Comparison of ENCODE assay signal across 23 mouse cellular contexts in the genomic region with DNA sequence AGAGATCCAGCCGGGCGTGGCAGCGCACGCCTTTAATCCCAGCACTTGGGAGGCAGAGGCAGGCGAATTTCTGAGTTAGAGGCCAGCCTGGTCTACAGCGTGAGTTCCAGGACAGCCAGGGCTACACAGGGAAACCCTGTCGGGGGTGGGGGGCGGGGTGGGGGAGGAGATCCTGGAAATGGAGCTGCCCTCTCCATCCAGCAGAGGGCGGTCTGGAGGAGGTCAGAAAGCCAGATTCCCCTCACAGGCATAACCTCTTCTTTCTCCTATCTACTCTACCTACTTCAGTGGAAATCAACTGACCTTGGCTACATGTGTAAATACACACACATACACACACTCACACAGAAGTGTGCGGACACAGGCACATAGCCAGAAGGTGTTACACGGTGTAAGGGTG. TPM values are rescaled to one million over a fixed set of nuclear protein-coding genes. Genes with fewer than 3 reads are reported as not detected.
DNase-seq lines count a peak whose midpoint lies in the region; ATAC-seq and TF ChIP-seq lines count a peak whose summit lies in the region.
"Not testable (repeated sequence)": the region's sequence is repeated elsewhere in the genome, so short reads cannot be mapped to it uniquely, and the experiment has no call there.
"Had no signal": no experiment of that assay in that cellular context is flagged by ENCODE, and none has a peak within 500 bp of the region (broad histone marks: within the 10 kb centered on the region; RNA-seq: fewer than 3 reads in every experiment).

No protein-coding gene starts in this region.

- H3K27ac ChIP-seq in MEL (ENCODE audit: control insufficient read depth, low read depth, low read length); liver, adult 2 months (replicated peaks; ENCODE audit: insufficient read depth, low read depth, low read length): not testable (repeated sequence)

- WGBS in liver, adult 2 months: 49% methylated on average over 11 of the region's 11 CpGs

- not testable (repeated sequence) for H3K9me3 ChIP-seq in MEL (replicated peaks; ENCODE audit: insufficient read depth, low read length)

- TF ChIP-seq EP300 in MEL (IDR thresholded peaks at IDR 0.05; ENCODE audit: low read depth in 1 of 2, low read length in 2 of 2): not testable (repeated sequence)

- not testable (repeated sequence) for H3K4me1 ChIP-seq in MEL (ENCODE audit: control insufficient read depth in 1 of 2, insufficient read depth in 2 of 2, low read length in 2 of 2); liver, adult 2 months (ENCODE audit: control insufficient read depth, insufficient read depth, low read length)

- not testable (repeated sequence) for H3K9ac ChIP-seq in MEL (ENCODE audit: control insufficient read depth, low read depth, low read length, poor library complexity, severe bottlenecking); liver, adult 2 months (ENCODE audit: low read depth, low read length)

- peak; percentile 17 to 58 (median 39); a peak in 4 of 6 replicates for TF ChIP-seq CTCF in MEL (IDR thresholded peaks at IDR 0.05 in 2 of 3, conservative IDR thresholded peaks at IDR 0.05 in 1 of 3; ENCODE audit: control insufficient read depth in 1 of 3, insufficient read depth in 1 of 3, low read depth in 2 of 3, low read length in 3 of 3, poor library complexity in 1 of 3, severe bottlenecking in 1 of 3)
- peak; percentile 39; the same call in 1 of the 2 replicates for TF ChIP-seq CTCF in liver, adult 2 months (IDR thresholded peaks at IDR 0.05; ENCODE audit: low read depth, low read length)

- not testable (repeated sequence) for H3K36me3 ChIP-seq in MEL (ENCODE audit: control insufficient read depth in 1 of 2, insufficient read depth in 2 of 2, low read length in 2 of 2); liver, adult 2 months (ENCODE audit: control insufficient read depth, insufficient read depth, low read length)

- not testable (repeated sequence) for H3K79me2 ChIP-seq in MEL (ENCODE audit: control insufficient read depth, insufficient read depth, low read length, poor library complexity); liver, adult 2 months (ENCODE audit: control insufficient read depth, insufficient read depth, low read length)

- ATAC-seq in granulocyte monocyte progenitor cell, adult 5-6 weeks (replicated peaks; ENCODE audit: poor library complexity, severe bottlenecking): peak; percentile 53; the same call in 1 of the 2 replicates
- peak; percentile 61 for ATAC-seq in megakaryocyte progenitor cell, adult 5-6 weeks (replicated peaks; ENCODE audit: poor library complexity)

- TF ChIP-seq POLR2A in MEL (IDR thresholded peaks at IDR 0.05; ENCODE audit: control insufficient read depth in 1 of 2, insufficient read depth in 1 of 2, low read depth in 1 of 2, low read length in 2 of 2, poor library complexity in 1 of 2); liver, adult 2 months (IDR thresholded peaks at IDR 0.05; ENCODE audit: extremely low read depth, insufficient read depth, low read length): not testable (repeated sequence)

- DNase-seq in CD4-positive, CD25-positive, alpha-beta regulatory T cell, adult 2 months (ENCODE audit: low read depth, low spot score): peak; percentile 38
- DNase-seq in MEL (ENCODE audit: low read depth, low spot score); liver, adult 2 months (ENCODE audit: extremely low read depth, low read depth, low spot score): not testable (repeated sequence)
- peak; percentile 43 for DNase-seq in induced T-regulatory cell, adult 2 months (ENCODE audit: low read depth)
- DNase-seq in thymus, postnatal 0 days (ENCODE audit: low spot score): peak; percentile 28
- peak; percentile 40 for DNase-seq in yolk sac, embryonic 10.5 days (ENCODE audit: low spot score)

- not testable (repeated sequence) for H3K4me3 ChIP-seq in MEL (ENCODE audit: control insufficient read depth in 1 of 2, insufficient read depth in 1 of 2, low read depth in 2 of 2, low read length in 2 of 2); liver, adult 2 months (ENCODE audit: insufficient read depth, low read depth, low read length)

- H3K27me3 ChIP-seq in MEL (ENCODE audit: control insufficient read depth in 1 of 2, insufficient read depth in 2 of 2, low read length in 2 of 2): not testable (repeated sequence)
- peaks cover 22% of the 10 kb centered on the region for H3K27me3 ChIP-seq in liver, adult 2 months (ENCODE audit: control insufficient read depth, insufficient read depth, low read length)

- not testable (repeated sequence) for TF ChIP-seq RAD21 in MEL (IDR thresholded peaks at IDR 0.05; ENCODE audit: low read depth, low read length)

TF ChIP-seq in MEL, 35 proteins besides CTCF, POLR2A, EP300 and RAD21:
- TF ChIP-seq SMC3 (IDR thresholded peaks at IDR 0.05; ENCODE audit: low read depth, low read length): peak; percentile 25

RNA-seq across cellular contexts. Expression of gene Hand1, which starts 7.4 kb away (rescaled TPM):
- total RNA-seq in MEL (2012; rRNA removed): not detected in 2 replicates
- polyA plus RNA-seq in MEL (2012; ENCODE audit: insufficient read depth in 1 of 2, insufficient read length in 2 of 2, low read depth in 1 of 2, low replicate concordance in 2 of 2, missing spikeins in 1 of 2): not detected
- not detected in 2 replicates for total RNA-seq in granulocyte monocyte progenitor cell, adult 5-6 weeks (2014; fragmentation: Nextera tagmentation)
- not detected in 2 replicates for total RNA-seq in granulocyte monocyte progenitor cell, adult 5-6 weeks (2017)
- total RNA-seq in liver, adult 2 months (2014; rRNA removed): not detected in 2 replicates
- not detected in 2 replicates for polyA plus RNA-seq in liver, adult 2 months (2012; rRNA removed)
- total RNA-seq in megakaryocyte progenitor cell, adult 5-6 weeks (2015): not detected in 2 replicates
- total RNA-seq in megakaryocyte progenitor cell, adult 5-6 weeks (2017): not detected in 2 replicates
- polyA plus RNA-seq in thymus, postnatal 0 days (2015; fragmentation: Nextera tagmentation; extraction: Ambion mirVana): 0.46 and 0.57 TPM in 2 replicates
- total RNA-seq: G1E; gastrocnemius, adult 18-20 months; gastrocnemius, postnatal 36 days; heart, adult 8-10 months; heart, postnatal 14 days; hindbrain, postnatal 0 days; layer of hippocampus, postnatal 10 days; left cerebral cortex, adult 18-20 months; left cerebral cortex, postnatal 14 days; neutrophil, adult 5-6 weeks had no signal
- polyA plus RNA-seq: forebrain, embryonic 10.5 days; forebrain, embryonic 15.5 days; G1E; hindbrain, postnatal 0 days; midbrain, embryonic 10.5 days; midbrain, embryonic 15.5 days; Patski had no signal

RNA-seq across cellular contexts. Expression of gene Sap30l, which starts 23.8 kb away (rescaled TPM):
- 40.2 and 40.6 TPM in 2 replicates for total RNA-seq in MEL (2012; rRNA removed)
- 10 to 100 TPM in 1 of 2 experiments, not detected in 1; 52.5 TPM for polyA plus RNA-seq in MEL (2012; ENCODE audit: insufficient read depth in 1 of 2, insufficient read length in 2 of 2, low read depth in 1 of 2, low replicate concordance in 2 of 2, missing spikeins in 1 of 2)
- total RNA-seq in granulocyte monocyte progenitor cell, adult 5-6 weeks (2014; fragmentation: Nextera tagmentation): 9.7 and 14.0 TPM in 2 replicates
- total RNA-seq in granulocyte monocyte progenitor cell, adult 5-6 weeks (2017): 13.3 and 21.9 TPM in 2 replicates
- 22.4 and 24.3 TPM in 2 replicates for total RNA-seq in liver, adult 2 months (2014; rRNA removed)
- polyA plus RNA-seq in liver, adult 2 months (2012; rRNA removed): 24.5 and 30.1 TPM in 2 replicates
- 19.0 and 22.6 TPM in 2 replicates for total RNA-seq in megakaryocyte progenitor cell, adult 5-6 weeks (2015)
- 16.5 and 17.0 TPM in 2 replicates for total RNA-seq in megakaryocyte progenitor cell, adult 5-6 weeks (2017)
- 15.6 and 21.3 TPM in 2 replicates for polyA plus RNA-seq in thymus, postnatal 0 days (2015; fragmentation: Nextera tagmentation; extraction: Ambion mirVana)
